Mouse (Mus musculus) neural tube, embryonic 14.5 days (tissue): ENCODE data around the gene Gps1. TPM values are rescaled to one million over a fixed set of nuclear protein-coding genes. Genes with fewer than 3 reads are reported as not detected.

Experiments used
- ATAC-seq: fragments of 200-750 bp; cut with Nextera tagmentation; 2 replicates; pipeline ENCODE4 v1.8.0; 2017; ENCODE audit warnings: low read depth, mild to moderate bottlenecking, moderate TSS enrichment, moderate library complexity
- H3K27ac ChIP-seq: fragments of 300-500 bp; sonication (generic); 2 replicates; pipeline ENCODE4 v1.5.1; 2014; ENCODE audit warnings: low read depth, mild to moderate bottlenecking, control low read depth, low read length, moderate library complexity, mixed read lengths
- H3K27me3 ChIP-seq: fragments of 300-500 bp; sonication (generic); 2 replicates; pipeline ENCODE4 v1.6.1; 2014; ENCODE audit warnings: low read length; ENCODE audit not compliant: control insufficient read depth, insufficient read depth
- H3K36me3 ChIP-seq: fragments of 300-500 bp; sonication (generic); 2 replicates; pipeline ENCODE4 v1.6.1; 2014; ENCODE audit warnings: low read length, mixed read lengths; ENCODE audit not compliant: control insufficient read depth, insufficient read depth
- H3K4me1 ChIP-seq: fragments of 300-500 bp; sonication (generic); 2 replicates; pipeline ENCODE4 v1.6.1; 2014; ENCODE audit warnings: low read length; ENCODE audit not compliant: control insufficient read depth, insufficient read depth
- H3K4me2 ChIP-seq: fragments of 300-500 bp; sonication (generic); 2 replicates; pipeline ENCODE4 v1.6.1; 2014; ENCODE audit warnings: mild to moderate bottlenecking, low read depth, low read length, control low read depth
- H3K4me3 ChIP-seq: fragments of 300-500 bp; sonication (generic); 2 replicates; pipeline ENCODE4 v1.5.1; 2014; ENCODE audit warnings: low read depth, low read length, control low read depth, mixed read lengths
- H3K9ac ChIP-seq: fragments of 300-500 bp; sonication (generic); replicated peaks from 2 replicates; pipeline ENCODE4 v1.6.1; 2014; ENCODE audit warnings: low read depth, mild to moderate bottlenecking, control low read depth, low read length, mixed read lengths
- H3K9me3 ChIP-seq: fragments of 300-500 bp; sonication (generic); 2 replicates; pipeline ENCODE4 v1.6.1; 2016; ENCODE audit warnings: low read length; ENCODE audit not compliant: control insufficient read depth
- WGBS: fragments of 180-500 bp; shearing (Covaris S2); extraction: QIAGEN DNeasy Blood & Tissue Kit; methylation state at CpG from one replicate; pipeline ENCODE4 v1.1.7; 2014; 5-methylcytosine and 5-hydroxymethylcytosine counted together
- polyA plus RNA-seq: library from polyadenylated mRNA; unstranded; fragments of >200 nt; fragmentation: Nextera tagmentation; extraction: Ambion mirVana; gene quantifications from 2 replicates; pipeline ENCODE4 v1.2.1, GENCODE M21; 2014

Gene Gps1
- polyA plus RNA-seq, 1 experiment from 2014 or later = 312 TPM

- Histone ChIP-seq H3K9ac (peak overlapping the region; percentile 95), H3K27me3 (no peaks in the 10 kb centered on the region), H3K27ac (peak overlapping the region; percentile 99), H3K4me2 (peak overlapping the region; percentile 99), H3K4me1 (peaks cover 28% of the 10 kb centered on the region), H3K9me3 (no peaks in the 10 kb centered on the region), H3K4me3 (peak overlapping the region; percentile 84), H3K36me3 (peaks cover 22% of the 10 kb centered on the region)
- under 1% methylated on average over 33 of the region's 40 CpGs for WGBS
- ATAC-seq = peak; percentile 42
Observed at GRCm38 (mm10) chr11:120823551-120823947, 39.5 kb downstream of the Gps1 start.

GRCm38 (mm10) chr11:120823956-120824786 is 40.1 kb downstream of the Gps1 start, which contains the start of gene Fasn:
Gene Fasn (minus strand): TSS chr11:120824547.
- under 1% methylated on average over 101 of the region's 109 CpGs for WGBS
- H3K9me3 ChIP-seq = no peaks in the 10 kb centered on the region
- peaks cover 28% of the 10 kb centered on the region for H3K4me1 ChIP-seq
- peak within 1 kb of the TSS; percentile 99 for H3K4me2 ChIP-seq
- peaks cover 15% of the 10 kb centered on the region for H3K36me3 ChIP-seq
- peak within 1 kb of the TSS; percentile 95 for H3K9ac ChIP-seq
- H3K27ac ChIP-seq = peak within 1 kb of the TSS; percentile 99
- H3K4me3 ChIP-seq = peak within 1 kb of the TSS; percentile 84
- H3K27me3 ChIP-seq = no peaks in the 10 kb centered on the region
- ATAC-seq = peak; percentile 92

GRCm38 (mm10) chr11:120824787-120825288 is 40.8 kb downstream of the Gps1 start:
- Histone ChIP-seq H3K4me1 (peaks cover 28% of the 10 kb centered on the region), H3K27me3 (no peaks in the 10 kb centered on the region), H3K9ac (peak overlapping the region; percentile 95), H3K36me3 (peaks cover 9% of the 10 kb centered on the region), H3K4me2 (peak overlapping the region; percentile 99), H3K27ac (peak overlapping the region; percentile 99), H3K9me3 (no peaks in the 10 kb centered on the region), H3K4me3 (peak overlapping the region; percentile 84)
- under 1% methylated on average over 21 of the region's 21 CpGs for WGBS
- ATAC-seq = peak; percentile 62

GRCm38 (mm10) chr11:120825289-120825863 is 41.3 kb downstream of the Gps1 start:
- H3K9me3 ChIP-seq = no peaks in the 10 kb centered on the region
- no peak for ATAC-seq
- peak overlapping the region; percentile 99 for H3K27ac ChIP-seq
- H3K4me2 ChIP-seq = peak overlapping the region; percentile 99
- peaks cover 3% of the 10 kb centered on the region for H3K36me3 ChIP-seq
- H3K9ac ChIP-seq = peak overlapping the region; percentile 95
- peak overlapping the region; percentile 84 for H3K4me3 ChIP-seq
- peaks cover 28% of the 10 kb centered on the region for H3K4me1 ChIP-seq
- no peaks in the 10 kb centered on the region for H3K27me3 ChIP-seq
- 52% methylated on average over 4 of the region's 4 CpGs for WGBS

- Histone ChIP-seq H3K36me3 (no peaks in the 10 kb centered on the region), H3K27me3 (no peaks in the 10 kb centered on the region), H3K9ac (no peak overlapping the region), H3K9me3 (no peaks in the 10 kb centered on the region), H3K4me3 (no peak overlapping the region), H3K27ac (peak overlapping the region; percentile 99; the same call in 1 of the 2 replicates), H3K4me1 (peaks cover 24% of the 10 kb centered on the region), H3K4me2 (no peak overlapping the region)
- no peak for ATAC-seq
- 76% methylated on average over 8 of the region's 8 CpGs for WGBS
Observed at GRCm38 (mm10) chr11:120826016-120826953, 42.2 kb downstream of the Gps1 start.

GRCm38 (mm10) chr11:120828416-120828815 is 44.3 kb downstream of the Gps1 start:
- no peak overlapping the region for H3K4me2 ChIP-seq
- ATAC-seq = no peak
- no peak overlapping the region for H3K27ac ChIP-seq
- no peak overlapping the region for H3K9ac ChIP-seq
- H3K9me3 ChIP-seq = no peaks in the 10 kb centered on the region
- H3K27me3 ChIP-seq = no peaks in the 10 kb centered on the region
- 86% methylated on average over 4 of the region's 4 CpGs for WGBS
- no peak overlapping the region for H3K4me3 ChIP-seq
- peaks cover 6% of the 10 kb centered on the region; the same call in 1 of the 2 replicates for H3K4me1 ChIP-seq
- H3K36me3 ChIP-seq = no peaks in the 10 kb centered on the region

GRCm38 (mm10) chr11:120829757-120830532 is 45.9 kb downstream of the Gps1 start:
- no peaks in the 10 kb centered on the region for H3K9me3 ChIP-seq
- H3K36me3 ChIP-seq = no peaks in the 10 kb centered on the region
- H3K4me2 ChIP-seq = no peak overlapping the region
- H3K4me1 ChIP-seq = peaks cover 8% of the 10 kb centered on the region; the same call in 1 of the 2 replicates
- WGBS = 92% methylated on average over 10 of the region's 10 CpGs
- no peaks in the 10 kb centered on the region for H3K27me3 ChIP-seq
- ATAC-seq = no peak
- no peak overlapping the region for H3K9ac ChIP-seq
- no peak overlapping the region for H3K27ac ChIP-seq
- H3K4me3 ChIP-seq = no peak overlapping the region

- Histone ChIP-seq H3K9me3 (no peaks in the 10 kb centered on the region), H3K27me3 (no peaks in the 10 kb centered on the region), H3K27ac (no peak overlapping the region), H3K36me3 (no peaks in the 10 kb centered on the region), H3K4me3 (no peak overlapping the region), H3K4me1 (0 out of 2 replicates have a peak, but pooled peaks cover 3% of the 10 kb centered on the region), H3K4me2 (no peak overlapping the region), H3K9ac (no peak overlapping the region)
- WGBS = 89% methylated on average over 12 of the region's 12 CpGs
- ATAC-seq = no peak
Observed at GRCm38 (mm10) chr11:120830686-120831085, 46.6 kb downstream of the Gps1 start.
